Mouse (Mus musculus) ES-CJ7 (cell line): ENCODE data around the gene Sema6d.

ENCODE experiments used
- DNase-seq: peaks from one replicate; pipeline ENCODE4 v3.0.0; 2011; ENCODE audit warnings: low read depth, low spot score

Gene Sema6d

GRCm38 (mm10) chr2:124612727-124613510 lies 523.1 kb downstream of the Sema6d start:
- DNase-seq, result no peak

- DNase-seq, result no peak
Observed at GRCm38 (mm10) chr2:124613671-124614210, 524.0 kb downstream of the Sema6d start.

GRCm38 (mm10) chr2:124616746-124617145 lies 527.0 kb downstream of the Sema6d start:
- DNase-seq, result no peak

- no peak for DNase-seq
Observed at GRCm38 (mm10) chr2:124617440-124617839, 527.7 kb downstream of the Sema6d start.

- DNase-seq, result no peak
Observed at GRCm38 (mm10) chr2:124618091-124618490, 528.3 kb downstream of the Sema6d start.

GRCm38 (mm10) chr2:124618526-124619219 lies 528.9 kb downstream of the Sema6d start:
- no peak for DNase-seq

- no peak for DNase-seq
Observed at GRCm38 (mm10) chr2:124620470-124620869, 530.7 kb downstream of the Sema6d start.

- no peak for DNase-seq
Observed at GRCm38 (mm10) chr2:124621972-124622621, 532.3 kb downstream of the Sema6d start.

- DNase-seq, result no peak
Observed at GRCm38 (mm10) chr2:124624247-124624929, 534.6 kb downstream of the Sema6d start.

DNA sequence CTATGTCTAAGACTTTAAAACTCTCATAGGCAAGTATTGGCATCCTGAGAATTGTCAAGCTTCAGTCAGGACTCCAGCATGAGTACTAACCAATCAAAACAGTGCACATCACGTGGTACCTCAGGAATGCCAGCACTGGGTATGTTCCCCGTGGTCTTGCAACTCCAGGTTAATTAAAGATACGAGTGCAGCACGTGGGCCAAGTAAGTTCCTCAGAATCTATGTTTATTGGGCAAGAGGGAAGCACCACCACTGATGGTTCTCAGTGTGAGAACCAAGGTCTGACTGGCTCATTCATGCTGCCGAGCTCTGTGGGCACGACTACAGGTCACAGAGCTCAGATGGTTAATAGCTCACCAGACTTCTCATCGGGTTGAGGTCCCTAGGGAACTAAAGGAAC lies 536.7 kb downstream of the Sema6d start:
- DNase-seq, result no peak

DNA sequence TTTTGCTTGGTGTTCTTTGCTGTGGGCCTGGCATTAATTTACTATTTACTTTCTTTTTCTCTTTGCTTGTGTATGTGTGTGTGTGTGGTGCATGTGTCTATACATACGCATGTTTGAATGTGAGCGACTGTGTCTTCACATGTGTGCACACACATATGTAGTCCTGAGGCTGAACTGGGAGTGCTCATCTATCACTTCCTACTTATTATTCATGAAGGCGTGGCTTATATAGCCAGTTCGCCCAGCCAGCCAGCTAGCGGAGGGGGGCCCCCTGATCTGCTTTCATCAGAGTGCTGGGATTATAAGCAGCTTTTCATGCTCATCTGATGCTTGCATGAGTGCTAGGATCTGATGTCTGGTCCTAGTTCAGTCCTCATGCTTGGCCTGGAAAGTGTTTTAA lies 537.9 kb downstream of the Sema6d start:
- no peak for DNase-seq

GRCm38 (mm10) chr2:124628701-124629100 lies 538.9 kb downstream of the Sema6d start:
- DNase-seq, result no peak

DNA sequence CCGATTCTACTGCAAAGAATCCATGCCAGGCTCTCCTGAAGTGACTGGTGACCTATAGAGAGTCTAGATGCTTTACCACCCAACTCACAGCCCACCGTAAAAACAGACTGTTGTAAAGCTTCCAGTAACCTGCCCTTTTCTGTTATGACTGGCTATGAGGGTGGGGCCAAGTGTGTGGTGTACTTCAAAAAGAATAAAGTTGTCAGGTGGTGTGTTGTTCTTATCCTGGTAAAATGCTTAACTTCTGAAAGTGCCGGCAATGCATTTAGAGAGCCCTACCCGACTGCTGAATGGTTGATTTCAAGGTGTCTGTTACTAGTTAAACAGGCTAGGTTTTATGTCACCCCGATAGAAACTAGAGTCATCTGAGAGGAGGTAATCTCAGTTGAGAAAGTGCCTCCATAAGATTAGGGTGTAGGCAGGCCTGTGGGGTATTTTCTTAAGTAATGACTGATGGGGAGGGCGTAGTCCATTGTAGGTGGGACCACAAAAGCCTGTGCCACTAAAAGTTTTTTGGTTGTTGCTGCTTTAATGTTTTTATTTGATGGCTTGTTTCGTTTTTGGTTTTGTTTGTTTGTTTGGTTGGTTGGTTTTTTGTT lies 544.7 kb downstream of the Sema6d start:
- no peak for DNase-seq

- no peak for DNase-seq
Observed at GRCm38 (mm10) chr2:124635271-124635865, 545.6 kb downstream of the Sema6d start.

GRCm38 (mm10) chr2:124637080-124637479 lies 547.3 kb downstream of the Sema6d start:
- peak; percentile 54 for DNase-seq

GRCm38 (mm10) chr2:124639221-124639963 lies 549.6 kb downstream of the Sema6d start:
- no peak for DNase-seq

DNA sequence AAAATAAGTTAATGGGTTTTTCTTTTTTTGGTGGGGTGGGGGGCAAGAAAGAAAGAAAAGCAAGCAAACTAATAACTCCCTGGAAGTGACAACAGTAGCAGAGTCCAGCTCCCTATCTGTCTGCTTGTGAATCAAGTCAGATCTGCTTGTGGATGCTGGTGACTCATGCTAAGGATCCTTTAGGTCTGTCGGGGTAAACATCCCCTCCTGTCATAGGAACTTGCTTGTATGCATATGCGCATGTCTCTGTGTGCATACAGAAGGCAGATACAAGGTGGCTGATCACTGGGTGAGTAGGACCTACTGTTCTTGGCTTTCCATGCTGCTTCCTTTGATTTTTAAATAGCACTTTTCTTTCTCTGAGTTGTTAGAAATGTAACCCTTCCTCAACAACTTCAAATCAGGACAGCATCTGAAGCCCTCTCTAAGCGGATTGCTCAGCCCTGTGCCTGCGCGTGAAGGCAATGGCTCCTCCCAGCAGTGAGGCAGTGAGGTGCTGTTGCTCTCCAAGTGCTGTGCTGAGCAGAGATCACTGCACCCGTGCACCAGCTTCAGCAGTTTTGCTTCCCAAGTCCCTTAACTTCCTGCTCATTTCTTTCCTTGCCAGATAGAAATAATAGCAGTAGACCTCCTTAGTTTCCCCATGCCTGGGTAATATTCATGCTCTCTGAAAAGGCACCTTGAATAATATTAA lies 550.9 kb downstream of the Sema6d start:
- peak; percentile 28 for DNase-seq

DNA sequence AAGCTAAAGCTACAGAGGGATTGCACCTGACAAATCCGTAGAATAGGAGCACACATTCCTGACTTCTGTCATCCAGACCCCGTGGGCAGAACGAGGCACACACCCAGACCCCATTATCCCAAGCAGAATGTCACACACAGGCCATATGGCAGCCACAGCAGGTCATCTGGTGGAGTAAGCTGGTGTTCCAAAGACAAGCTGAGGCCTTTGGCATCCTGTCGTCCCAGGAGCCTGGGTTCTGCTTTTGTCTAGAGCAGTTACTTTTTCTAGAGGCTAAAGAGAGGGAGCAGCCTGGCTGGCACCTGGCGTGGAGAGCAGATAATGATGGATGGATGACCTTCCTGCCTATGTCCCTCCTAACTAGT lies 551.4 kb downstream of the Sema6d start:
- peak; percentile 3 for DNase-seq

DNA sequence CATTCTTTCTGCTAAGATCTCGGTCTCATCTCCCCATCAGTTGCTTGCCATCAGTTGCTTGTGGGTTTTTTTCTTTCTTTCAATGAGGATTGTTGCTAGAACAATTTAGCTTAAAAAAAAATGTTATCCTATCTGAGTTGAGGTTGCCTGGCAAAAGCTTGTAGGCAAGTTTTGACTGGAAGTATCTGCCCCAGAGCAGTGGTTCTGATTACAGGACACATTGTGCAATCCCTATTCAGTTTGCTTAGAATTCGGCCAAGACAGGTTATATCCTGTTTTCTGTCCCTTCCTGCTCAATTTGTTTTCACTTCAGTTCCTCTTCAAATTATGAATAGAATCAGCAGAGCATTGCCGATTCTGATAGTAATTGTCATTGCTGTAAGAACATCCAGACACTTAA lies 552.4 kb downstream of the Sema6d start:
- no peak for DNase-seq

DNA sequence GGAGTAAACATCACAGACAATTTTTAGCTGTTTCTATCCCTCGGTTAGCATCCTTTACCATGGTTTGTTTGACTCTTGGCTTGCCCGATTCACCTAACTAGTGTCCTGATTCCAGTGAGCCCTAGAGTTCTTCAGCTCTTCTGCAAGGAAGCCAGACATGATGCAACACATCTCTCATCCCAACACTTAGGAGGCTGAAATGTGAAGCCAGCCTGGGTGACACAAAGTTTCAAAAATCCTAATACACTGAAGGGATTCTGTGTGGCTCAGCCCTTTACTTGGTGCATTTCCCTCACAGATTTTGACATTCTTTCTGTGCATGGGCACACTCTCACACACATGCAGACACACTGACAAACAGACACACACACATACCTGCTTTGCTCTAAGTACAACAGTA lies 560.8 kb downstream of the Sema6d start:
- DNase-seq, result no peak
